Mouse (Mus musculus): ENCODE results near the gene Gxylt1.
"Not testable (repeated sequence)": the region's sequence is repeated elsewhere in the genome, so short reads cannot be mapped to it uniquely, and the experiment has no call there.

Gene Gxylt1

DNA sequence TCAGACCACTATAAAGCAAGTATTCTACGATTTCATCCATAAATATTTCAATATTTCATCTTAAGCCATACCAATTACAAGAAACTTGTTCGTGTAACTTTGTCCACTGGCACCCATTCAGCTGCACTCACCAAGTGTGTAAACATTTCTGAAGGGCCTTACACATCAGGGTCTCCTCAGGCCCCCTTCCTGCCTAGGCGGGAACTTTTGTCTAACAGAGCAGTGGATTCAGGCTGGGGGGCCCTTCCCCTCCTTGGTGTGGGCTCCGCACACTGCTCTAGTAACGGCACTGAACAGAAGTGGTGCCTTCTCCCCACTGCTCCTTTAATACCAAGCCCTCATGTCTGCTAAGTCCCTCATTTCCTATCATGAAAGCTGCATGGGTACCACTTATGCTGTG lies 12.7 kb downstream of the Gxylt1 start:
- no peak for DNase-seq

DNA sequence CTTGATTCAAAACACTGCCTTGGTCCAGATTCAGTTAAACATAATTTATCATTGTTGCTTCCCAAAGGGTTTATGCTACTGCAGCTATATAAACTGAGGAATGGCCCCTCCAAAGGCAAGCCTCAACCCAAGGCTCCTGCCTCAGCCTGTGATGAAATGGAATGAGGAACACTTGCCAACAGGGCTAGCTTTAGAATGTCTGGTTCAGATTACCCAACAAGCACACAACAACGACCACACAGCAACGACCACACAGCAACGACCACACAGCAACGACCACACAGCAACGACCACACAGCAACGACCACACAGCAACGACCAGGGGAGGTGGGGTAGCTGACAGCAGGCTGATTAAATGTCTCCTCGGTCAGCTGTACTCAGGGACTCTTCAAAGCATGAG lies 15.0 kb downstream of the Gxylt1 start:
- no peak for DNase-seq

DNA sequence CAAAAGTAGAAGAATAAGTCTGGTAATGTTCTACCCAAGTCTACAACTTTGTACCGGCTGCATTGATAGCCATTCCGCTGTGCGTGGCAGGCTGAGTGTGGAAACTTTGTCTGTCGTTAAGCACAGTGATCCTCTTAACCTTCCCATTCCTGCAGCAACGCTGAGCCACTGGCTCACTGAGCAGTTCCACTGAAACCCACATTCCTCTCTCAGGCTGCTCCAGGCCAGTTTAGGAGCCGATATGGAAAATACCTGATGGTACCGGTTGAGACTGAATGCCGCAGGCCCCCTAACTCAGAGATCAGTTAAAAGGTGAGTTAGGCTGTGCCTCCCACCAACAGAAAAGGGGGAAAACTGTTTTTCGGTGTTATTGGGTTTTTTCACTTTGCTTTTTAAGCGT lies 19.7 kb downstream of the Gxylt1 start:
- DNase-seq: peak; percentile 12

DNA sequence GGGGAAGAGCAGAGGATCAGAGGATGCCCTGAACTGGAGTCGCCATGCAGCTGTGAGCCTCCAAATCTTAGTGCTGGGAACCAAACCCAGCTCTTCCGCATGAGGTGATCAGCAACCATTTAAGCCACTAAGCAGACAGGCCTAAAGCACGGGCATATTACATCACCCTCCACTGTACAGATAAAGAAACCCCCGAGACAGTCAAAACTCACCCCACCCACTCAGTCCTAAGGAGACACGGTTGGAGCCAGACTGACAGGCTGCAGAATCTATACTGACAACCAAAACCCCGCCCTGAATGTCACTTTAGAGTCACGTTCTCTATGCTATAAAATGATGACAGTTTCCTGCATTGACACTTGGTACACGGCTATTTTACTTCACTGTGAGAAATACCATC lies 21.8 kb downstream of the Gxylt1 start:
- no peak for DNase-seq

DNA sequence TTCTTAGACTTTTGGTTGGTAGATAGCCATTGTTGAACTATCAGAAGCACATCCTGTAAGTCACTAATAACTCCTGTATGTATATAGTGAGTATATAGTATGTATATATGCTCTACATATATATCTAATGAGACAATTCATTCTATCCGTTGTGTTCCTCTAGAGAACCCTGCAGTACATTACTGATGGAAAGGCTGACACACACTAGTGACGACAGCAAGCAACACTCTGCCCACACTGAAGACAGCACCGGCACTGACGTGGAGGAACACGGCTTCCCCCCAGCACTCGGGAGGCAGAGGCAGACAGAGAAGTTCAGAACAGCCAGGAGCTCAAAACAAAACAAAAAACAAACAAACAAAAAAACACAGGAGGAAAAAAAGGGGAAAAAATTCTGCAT lies 22.6 kb downstream of the Gxylt1 start:
- DNase-seq: no peak

DNA sequence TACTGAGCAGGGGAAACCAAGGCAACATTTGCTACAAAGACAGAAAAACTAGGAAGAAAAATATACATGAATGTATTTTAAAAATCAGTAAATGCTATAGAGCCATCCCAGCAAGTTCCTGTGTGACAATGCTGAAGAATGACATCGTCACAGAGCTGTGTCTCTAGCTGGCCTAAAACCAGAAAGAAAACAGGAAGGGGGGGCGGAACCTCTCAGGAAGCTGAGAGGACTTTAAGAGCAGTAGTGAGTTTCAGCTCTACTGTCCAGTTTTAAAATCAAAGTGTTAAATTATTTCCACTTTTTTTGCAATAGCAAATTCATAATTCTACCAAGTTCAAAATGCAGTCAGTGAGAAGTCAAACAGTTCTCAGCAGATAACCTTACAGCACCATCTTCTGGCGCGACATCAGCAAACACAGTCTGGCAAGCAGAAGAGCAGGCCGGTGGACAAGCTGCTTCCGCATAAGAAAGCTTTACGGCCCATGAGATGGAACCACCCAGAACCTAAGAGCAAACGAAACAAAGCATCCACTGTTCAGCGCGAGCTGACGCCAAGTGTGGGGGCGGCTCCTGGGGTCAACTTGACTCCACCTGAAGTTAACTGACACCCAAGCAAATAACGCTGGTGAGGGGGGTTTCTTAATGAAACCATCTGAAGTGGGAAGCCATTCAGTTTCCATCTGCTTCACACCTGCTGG lies 23.3 kb downstream of the Gxylt1 start:
- no peak for DNase-seq

DNA sequence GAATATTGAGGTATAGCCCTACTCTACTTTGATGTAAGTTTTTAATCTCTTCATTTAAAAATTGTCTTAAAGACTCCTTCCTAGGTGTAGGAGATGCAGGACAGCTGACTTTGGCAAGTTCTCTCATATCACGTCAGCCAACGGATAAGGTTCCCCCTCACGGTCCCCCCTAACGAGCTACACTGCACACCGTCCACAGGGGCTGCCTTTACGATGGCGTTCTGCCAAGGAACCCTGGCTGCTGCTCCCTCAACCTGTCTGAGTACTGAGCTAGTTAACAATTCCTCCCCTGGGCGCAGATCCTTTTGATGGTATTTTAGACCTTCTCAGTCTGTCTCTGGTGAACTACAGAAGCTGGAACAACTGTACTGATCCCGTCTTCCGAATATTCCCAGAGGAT lies 31.8 kb downstream of the Gxylt1 start:
- no peak for DNase-seq

DNA sequence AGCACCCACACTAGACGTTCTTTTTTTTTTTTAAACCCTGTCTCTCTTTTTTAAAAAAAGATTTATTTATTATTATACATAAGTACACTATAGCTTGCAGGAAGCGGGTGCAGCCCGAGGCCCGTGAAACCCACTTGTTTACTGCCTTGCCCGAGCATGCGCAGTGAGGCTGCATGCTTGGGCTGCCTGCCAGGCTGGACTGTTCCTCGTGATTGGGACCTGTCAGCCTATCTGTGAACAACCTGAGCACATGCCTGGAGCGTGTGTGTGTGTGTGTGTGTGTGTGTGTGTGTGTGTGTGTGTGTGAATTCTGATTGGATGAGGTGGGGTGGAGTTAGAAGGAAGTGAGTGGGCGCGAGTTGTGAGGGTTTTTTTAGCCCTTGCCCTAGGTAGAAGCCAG lies 38.5 kb downstream of the Gxylt1 start:
- DNase-seq: not testable (repeated sequence)

DNA sequence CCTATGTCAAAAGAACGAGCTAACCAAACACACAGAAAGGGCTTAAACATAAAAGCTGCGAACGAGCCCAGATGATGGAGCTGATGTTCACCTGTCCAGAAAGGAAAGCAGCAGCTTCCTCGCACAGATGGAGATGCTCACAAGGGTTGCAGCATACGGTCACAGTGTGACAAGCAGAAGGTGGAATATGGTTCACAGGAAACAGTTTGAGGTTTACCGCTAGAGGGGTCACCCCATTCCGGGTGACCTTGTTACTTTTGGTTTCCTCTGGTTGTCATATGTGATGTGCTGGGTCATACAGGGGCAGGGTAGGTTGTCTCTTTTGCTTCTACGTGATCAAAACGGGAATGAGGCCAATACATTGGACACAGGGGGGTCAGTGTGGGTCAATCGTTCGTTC lies 46.0 kb downstream of the Gxylt1 start:
- no peak for DNase-seq

DNA sequence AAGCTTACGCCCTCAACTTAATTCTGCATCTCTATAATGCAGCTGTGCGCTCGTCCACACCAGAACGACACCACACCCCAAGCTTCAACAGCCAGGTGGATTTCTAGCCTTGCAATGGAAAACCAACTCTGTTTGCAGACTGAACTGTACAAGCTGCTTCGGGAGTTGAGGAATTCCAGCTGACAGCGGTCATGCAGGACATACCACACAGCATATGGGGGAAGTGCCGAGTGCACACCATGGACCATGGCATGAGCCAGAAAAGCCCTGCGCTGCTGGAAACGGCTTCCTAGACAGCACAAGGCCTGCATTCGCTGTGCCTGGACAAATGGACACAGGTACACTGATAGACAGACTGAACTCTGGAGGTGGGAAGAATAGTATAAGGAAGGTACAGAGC lies 46.6 kb downstream of the Gxylt1 start:
- no peak for DNase-seq

DNA sequence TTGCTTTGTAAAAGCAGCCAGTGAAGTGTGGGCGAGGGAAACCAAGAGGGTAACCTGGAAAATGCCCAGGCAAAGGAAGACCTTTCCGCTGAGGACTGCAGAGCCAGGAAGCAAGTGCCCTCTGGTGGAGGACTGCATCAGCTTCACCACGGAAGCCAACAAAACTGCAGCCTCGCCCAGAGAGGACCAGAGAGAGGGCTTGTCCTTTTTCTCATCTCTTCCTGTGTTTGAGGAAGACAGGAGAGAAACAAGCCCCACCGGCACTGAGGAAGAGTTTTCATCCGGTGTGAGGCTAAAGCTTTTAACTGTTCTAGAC lies 47.3 kb downstream of the Gxylt1 start:
- peak; percentile 17 for DNase-seq

DNA sequence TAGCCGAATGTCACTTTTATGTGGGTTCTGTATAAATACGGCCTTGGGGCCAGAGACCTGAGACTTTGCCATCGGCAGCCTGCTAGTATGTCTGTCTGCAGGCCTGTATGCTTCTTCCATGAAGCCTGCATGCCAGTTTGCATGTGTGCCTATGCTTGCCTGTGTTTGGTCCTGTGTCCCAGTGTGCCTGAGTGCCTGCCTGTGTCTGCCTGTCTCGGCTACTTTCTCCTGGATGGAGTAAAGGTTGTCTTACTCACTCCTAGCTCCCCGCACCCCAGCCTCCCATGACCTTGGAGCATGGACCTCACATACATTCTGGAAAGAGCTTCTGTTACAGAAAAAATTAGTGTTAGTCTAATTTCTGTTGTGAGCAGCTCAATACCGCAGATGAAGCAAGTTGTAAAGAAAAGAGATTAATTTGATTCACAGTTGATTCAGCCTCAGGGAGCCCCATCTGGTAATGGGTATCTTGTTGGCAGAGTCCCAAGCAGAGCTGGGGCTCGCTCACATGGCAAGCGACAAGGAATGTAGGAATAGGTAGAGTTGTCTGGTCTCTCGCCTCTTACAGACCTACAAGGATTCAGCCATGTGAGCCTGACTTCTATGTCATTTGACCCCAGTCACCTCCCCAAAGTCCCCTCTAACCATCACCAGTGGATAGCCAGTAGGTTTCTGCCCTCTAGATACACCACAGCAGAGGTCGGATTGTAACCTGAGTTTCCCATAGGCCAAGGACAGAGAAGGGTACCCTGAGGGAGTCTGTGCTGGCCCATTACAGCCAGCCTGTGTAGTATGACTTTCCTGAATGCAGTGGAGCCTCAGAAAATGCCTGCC lies 47.8 kb downstream of the Gxylt1 start:
- DNase-seq: no peak

DNA sequence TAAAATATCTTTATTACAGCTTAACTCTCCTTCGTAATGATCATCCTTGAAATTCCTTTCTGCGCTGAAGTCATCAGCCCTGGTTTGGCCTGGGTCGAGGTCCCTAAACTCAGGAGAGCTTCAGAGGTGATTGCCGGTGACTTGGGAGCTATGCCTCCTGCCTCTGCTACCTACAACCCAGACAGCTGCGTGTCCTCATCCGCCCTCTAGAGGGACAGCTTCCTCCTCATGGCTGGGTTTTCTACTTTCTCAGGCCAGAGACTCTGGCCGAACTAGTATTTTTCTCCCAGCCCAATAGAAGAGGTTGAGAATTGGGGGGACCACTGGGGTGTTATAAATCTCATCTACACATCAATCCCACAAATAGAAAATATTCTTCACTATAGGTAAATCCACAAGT lies 52.5 kb downstream of the Gxylt1 start:
- DNase-seq: no peak

DNA sequence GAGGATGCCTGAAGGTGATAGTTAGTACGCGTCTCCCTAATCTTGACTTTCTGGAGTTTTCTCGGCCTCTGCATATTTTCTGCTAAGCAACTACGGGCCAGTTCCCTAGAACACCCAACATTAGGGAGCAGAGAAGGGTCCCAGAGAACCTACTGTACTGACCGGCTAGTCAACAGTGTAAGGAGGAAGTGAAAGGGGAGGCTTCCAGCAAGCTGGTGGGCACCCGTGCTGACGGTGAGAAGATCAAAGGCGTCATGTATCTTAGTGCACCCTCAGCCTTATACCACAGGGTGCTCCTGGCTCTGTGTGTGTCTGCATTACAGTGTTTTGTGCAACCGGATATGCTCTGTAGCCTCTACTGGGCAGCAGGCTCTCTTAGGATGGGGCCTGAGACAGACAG lies 62.4 kb downstream of the Gxylt1 start:
- no peak for DNase-seq

DNA sequence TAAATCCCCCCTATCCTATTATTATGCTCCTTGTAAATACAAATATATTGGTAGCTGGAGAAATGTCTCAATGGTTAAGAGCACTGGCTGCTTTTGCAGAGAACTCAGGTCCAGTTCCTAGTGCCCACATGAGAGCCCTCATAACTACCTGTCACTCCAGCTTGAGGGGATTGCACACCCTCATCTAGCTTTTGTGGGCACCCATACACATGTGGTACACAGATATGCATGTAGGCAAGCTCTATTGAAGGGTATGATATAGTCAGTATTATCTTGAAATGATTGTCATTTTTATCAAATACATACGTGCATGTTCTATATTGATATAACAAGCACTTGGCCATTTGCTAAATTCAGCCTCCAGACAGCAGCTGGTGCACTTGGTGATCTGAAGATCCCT lies 70.1 kb downstream of the Gxylt1 start:
- DNase-seq: no peak

DNA sequence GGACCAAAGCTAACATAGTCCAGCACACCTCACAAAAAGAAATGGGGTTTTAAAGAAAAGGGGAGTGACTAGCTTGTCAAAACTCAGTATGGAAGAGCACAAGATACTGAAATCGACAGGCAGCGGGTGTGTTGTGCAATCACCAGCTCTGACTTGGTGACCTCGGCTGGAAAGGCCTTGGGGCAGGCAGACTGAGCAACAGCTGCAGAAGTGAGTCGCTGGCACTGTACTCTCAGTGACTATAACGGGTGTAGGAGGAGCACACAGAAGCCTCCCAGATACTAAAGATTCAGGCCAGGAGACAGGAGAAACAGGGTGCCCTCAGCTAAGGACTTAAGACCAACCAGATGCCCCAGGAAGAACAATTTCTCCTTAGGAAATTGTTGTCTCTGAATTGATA lies 73.0 kb downstream of the Gxylt1 start:
- no peak for DNase-seq

DNA sequence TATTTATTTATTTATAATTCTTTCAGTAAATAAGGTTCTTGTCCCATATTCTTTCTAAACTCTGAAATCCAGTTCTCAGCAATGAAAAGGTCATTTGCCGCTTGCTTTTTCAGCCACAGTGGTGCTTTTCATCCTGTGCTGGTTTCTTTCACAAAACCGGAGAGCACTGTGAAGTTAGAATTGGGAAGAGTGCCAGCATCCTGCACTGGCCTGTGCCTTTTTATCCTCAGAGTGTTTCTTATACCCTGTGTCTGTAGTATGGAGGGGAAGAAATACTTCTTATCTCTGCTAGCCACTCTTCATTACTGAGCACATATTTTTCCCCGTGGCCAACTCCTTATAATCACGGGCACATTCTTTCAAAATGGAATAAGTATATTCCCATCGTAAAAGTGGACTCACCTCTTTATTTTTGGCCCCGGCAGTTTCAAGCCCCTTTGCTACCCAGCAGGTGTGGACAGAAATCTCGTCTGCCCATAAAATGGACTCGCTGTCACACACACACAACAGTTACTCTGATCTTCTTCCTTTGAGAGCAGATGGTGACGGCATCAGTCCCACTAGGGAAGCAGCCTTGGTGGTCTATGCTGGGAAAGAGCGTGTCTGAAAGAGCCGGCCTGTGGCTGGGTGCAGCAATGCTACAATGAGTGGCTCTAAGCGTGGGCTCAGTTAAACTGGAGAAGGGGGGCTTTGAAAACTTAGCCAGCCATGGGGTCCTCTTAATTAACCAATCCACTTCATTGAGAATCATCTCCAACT lies 83.4 kb downstream of the Gxylt1 start:
- DNase-seq: no peak
